Mouse (Mus musculus) lung, embryonic 15.5 days (tissue): Measurements from ENCODE around the gene Pbx2. TPM values are rescaled to one million over a fixed set of nuclear protein-coding genes. Genes with fewer than 3 reads are reported as not detected.
"Not testable (repeated sequence)": the region's sequence is repeated elsewhere in the genome, so short reads cannot be mapped to it uniquely, and the experiment has no call there.

Experiments
- ATAC-seq: fragments of 200-750 bp; cut with Nextera tagmentation; 2 replicates; pipeline ENCODE4 v1.8.0; 2017; ENCODE audit warnings: moderate number of reproducible peaks, borderline replicate concordance; ENCODE audit not compliant: low FRiP score, low TSS enrichment; ENCODE audit errors: extremely low read depth
- H3K27ac ChIP-seq: fragments of 300-500 bp; sonication (generic); 2 replicates; pipeline ENCODE4 v1.5.1; 2015; ENCODE audit warnings: moderate library complexity, mild to moderate bottlenecking, inconsistent platforms
- H3K27me3 ChIP-seq: fragments of 300-500 bp; sonication (generic); 2 replicates; pipeline ENCODE4 v1.6.1; 2015; ENCODE audit warnings: inconsistent platforms
- H3K36me3 ChIP-seq: fragments of 300-500 bp; sonication (generic); 2 replicates; pipeline ENCODE4 v1.6.1; 2015; ENCODE audit warnings: inconsistent platforms
- H3K4me1 ChIP-seq: fragments of 300-500 bp; sonication (generic); 2 replicates; pipeline ENCODE4 v1.6.1; 2015; ENCODE audit warnings: inconsistent platforms
- H3K4me2 ChIP-seq: fragments of 300-500 bp; sonication (generic); 2 replicates; pipeline ENCODE4 v1.6.1; 2015; ENCODE audit warnings: inconsistent platforms, mild to moderate bottlenecking, moderate library complexity
- H3K4me3 ChIP-seq: fragments of 300-500 bp; sonication (generic); 2 replicates; pipeline ENCODE4 v1.5.1; 2015; ENCODE audit warnings: mild to moderate bottlenecking, inconsistent platforms
- H3K9ac ChIP-seq: fragments of 300-500 bp; sonication (generic); 2 replicates; pipeline ENCODE4 v1.6.1; 2015; ENCODE audit warnings: inconsistent platforms
- H3K9me3 ChIP-seq: fragments of 300-500 bp; sonication (generic); 2 replicates; pipeline ENCODE4 v1.6.1; 2016; ENCODE audit warnings: inconsistent platforms
- WGBS: fragments of 180-500 bp; shearing (Covaris S2); methylation state at CpG from one replicate; pipeline ENCODE4 v1.1.7; 2015; 5-methylcytosine and 5-hydroxymethylcytosine counted together
- polyA plus RNA-seq: library from polyadenylated mRNA; unstranded; fragments of >200 nt; fragmentation: Nextera tagmentation; extraction: Ambion mirVana; gene quantifications from 2 replicates; pipeline ENCODE4 v1.2.1, GENCODE M21; 2015

The Pbx2 gene
- polyA plus RNA-seq = 8.8 and 9.8 TPM in 2 replicates

GRCm38 (mm10) chr17:34591029-34591993, at the start of gene Pbx2:
Pbx2 (plus strand) TSS chr17:34591266.
- peaks cover 74% of the 10 kb centered on the region for H3K4me1 ChIP-seq
- 0 out of 2 replicates have a peak, but pooled peaks have one; percentile 2 for ATAC-seq
- H3K27ac ChIP-seq = peak within 1 kb of the TSS; percentile 96
- peak within 1 kb of the TSS; percentile 87 for H3K4me3 ChIP-seq
- WGBS = 5% methylated on average over 21 of the region's 21 CpGs
- peak within 1 kb of the TSS; percentile 93 for H3K9ac ChIP-seq
- H3K9me3 ChIP-seq = no peaks in the 10 kb centered on the region
- H3K27me3 ChIP-seq = no peaks in the 10 kb centered on the region
- H3K36me3 ChIP-seq = peaks cover 21% of the 10 kb centered on the region
- peak within 1 kb of the TSS; percentile 96 for H3K4me2 ChIP-seq

DNA sequence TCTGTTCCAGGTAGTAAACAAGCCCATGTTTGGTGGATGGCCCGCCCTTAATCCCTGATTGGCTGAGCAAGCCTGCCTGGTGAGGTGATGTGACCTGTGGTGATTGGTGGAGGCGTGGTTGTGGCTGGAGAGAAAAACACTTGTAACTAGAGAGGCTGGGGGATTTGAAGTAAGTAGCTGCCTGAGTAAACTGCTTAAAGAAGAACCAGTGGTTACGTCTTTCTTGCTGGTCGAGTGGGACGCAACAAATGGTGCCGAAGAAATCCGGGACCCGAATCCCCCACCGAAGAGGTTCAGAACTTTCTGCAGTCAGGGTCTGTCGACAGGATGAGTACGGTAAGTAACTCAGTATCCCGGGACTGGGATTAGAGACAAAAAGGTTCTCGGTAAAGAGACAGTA, 47.5 kb upstream of the Pbx2 start:
- H3K4me2 ChIP-seq, H3K9me3 ChIP-seq, H3K4me3 ChIP-seq, H3K36me3 ChIP-seq, H3K4me1 ChIP-seq, H3K9ac ChIP-seq, H3K27me3 ChIP-seq, ATAC-seq, H3K27ac ChIP-seq: not testable (repeated sequence)
- 91% methylated on average over 13 of the region's 13 CpGs for whole genome bisulfite sequencing

DNA sequence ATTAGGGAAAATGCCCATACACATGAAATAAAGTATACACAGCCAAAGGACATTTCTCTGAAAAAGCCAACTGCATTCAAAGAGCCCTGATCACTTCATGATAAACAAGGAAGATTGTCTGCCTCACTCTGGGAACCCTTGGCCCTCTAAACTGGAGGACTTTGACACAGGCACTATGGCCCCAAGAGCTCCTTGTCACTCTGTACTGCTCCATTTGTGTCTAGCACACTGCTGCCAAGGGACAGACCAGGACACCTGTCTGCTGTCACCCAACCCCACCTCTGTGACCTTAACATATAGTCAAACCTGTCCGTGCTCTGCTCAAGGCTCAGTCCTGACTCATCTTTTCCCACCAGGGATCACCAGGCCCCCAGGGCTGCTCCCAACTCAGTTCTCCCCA, 44.3 kb upstream of the Pbx2 start:
- H3K4me3 ChIP-seq = no peak overlapping the region
- no peaks in the 10 kb centered on the region for H3K9me3 ChIP-seq
- no peaks in the 10 kb centered on the region for H3K36me3 ChIP-seq
- H3K27ac ChIP-seq = no peak overlapping the region
- H3K4me1 ChIP-seq = no peaks in the 10 kb centered on the region
- H3K27me3 ChIP-seq = no peaks in the 10 kb centered on the region
- no peak overlapping the region for H3K4me2 ChIP-seq
- 94% methylated on average over 1 of the region's 1 CpGs for WGBS
- no peak overlapping the region for H3K9ac ChIP-seq
- no peak for ATAC-seq

DNA sequence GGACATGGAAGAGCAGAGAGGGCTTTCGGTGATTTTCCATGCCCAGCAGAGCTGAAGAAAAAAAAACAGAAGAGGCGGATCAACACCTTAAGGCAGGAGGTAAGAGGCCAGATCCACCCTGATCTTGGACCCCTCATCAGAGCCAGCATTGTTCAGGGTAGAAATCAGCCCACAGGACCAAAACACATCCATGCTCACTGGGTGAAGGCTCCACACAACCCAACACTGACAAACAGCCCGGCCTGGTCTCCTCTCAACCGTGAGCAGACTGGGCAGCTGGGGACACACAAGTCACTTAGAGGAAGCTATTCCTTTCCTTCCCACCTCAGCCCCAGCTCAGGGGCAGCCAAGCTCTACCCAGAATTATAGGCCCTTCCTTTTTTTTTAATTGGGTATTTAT, 43.5 kb upstream of the Pbx2 start:
- Histone ChIP-seq H3K9ac (no peak overlapping the region), H3K36me3 (no peaks in the 10 kb centered on the region), H3K4me2 (no peak overlapping the region), H3K4me3 (no peak overlapping the region), H3K4me1 (no peaks in the 10 kb centered on the region), H3K27me3 (no peaks in the 10 kb centered on the region), H3K27ac (no peak overlapping the region), H3K9me3 (no peaks in the 10 kb centered on the region)
- no peak for ATAC-seq
- WGBS = 83% methylated on average over 4 of the region's 4 CpGs

DNA sequence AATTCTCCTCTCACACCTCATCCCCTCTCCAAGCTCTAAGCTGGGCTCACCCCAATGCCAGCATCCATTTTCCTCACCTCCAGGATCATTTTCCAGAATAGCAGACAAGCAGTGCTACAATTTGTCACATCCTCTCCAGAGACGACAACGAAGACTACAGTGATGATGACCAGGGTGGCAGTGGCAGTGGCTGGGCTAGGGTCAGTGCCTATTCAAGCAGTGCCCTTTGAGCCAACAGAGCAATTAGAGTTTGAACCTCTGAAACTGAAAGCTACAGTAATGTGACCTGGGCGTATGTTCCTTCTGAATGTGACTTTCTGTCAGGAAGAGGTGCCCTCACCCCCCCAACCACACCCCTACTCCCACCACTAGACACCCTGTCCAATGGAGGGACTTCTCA, 41.9 kb upstream of the Pbx2 start:
- no peaks in the 10 kb centered on the region for H3K27me3 ChIP-seq
- H3K36me3 ChIP-seq = no peaks in the 10 kb centered on the region
- H3K4me1 ChIP-seq = no peaks in the 10 kb centered on the region
- no peak for ATAC-seq
- H3K27ac ChIP-seq = no peak overlapping the region
- no peak overlapping the region for H3K4me3 ChIP-seq
- no peaks in the 10 kb centered on the region for H3K9me3 ChIP-seq
- H3K9ac ChIP-seq = no peak overlapping the region
- H3K4me2 ChIP-seq = no peak overlapping the region
- WGBS = 88% methylated on average over 3 of the region's 3 CpGs

DNA sequence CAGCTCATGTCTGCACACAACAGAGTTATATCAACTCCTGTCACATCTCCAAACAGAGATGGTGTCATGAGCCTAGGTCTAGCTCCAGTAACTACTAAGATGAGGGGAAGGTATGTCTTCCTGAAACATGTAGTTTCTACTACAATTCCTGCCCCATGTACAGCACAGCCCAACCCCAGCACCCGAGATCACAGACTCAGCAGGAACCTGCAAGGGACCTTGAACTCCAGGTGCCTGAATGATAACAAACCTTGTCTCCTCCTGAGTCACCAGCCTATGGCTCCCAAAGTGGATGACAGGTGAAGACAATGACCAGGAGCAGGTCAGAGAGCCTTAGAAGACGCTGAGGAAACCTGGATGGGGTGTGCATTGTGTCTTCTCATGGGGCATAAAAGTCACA, 41.2 kb upstream of the Pbx2 start:
- H3K4me3 ChIP-seq = no peak overlapping the region
- no peaks in the 10 kb centered on the region for H3K36me3 ChIP-seq
- H3K4me2 ChIP-seq = no peak overlapping the region
- no peaks in the 10 kb centered on the region for H3K27me3 ChIP-seq
- no peak for ATAC-seq
- no peaks in the 10 kb centered on the region for H3K4me1 ChIP-seq
- no peak overlapping the region for H3K9ac ChIP-seq
- H3K27ac ChIP-seq = no peak overlapping the region
- no peaks in the 10 kb centered on the region for H3K9me3 ChIP-seq
- 64% methylated on average over 2 of the region's 2 CpGs for WGBS

- ATAC-seq = no peak
- 13% methylated on average over 5 of the region's 5 CpGs for WGBS
- Histone ChIP-seq H3K4me2 (no peak overlapping the region), H3K4me3 (no peak overlapping the region), H3K4me1 (peaks cover 2% of the 10 kb centered on the region; the same call in 1 of the 2 replicates), H3K36me3 (no peaks in the 10 kb centered on the region), H3K27ac (no peak overlapping the region), H3K27me3 (no peaks in the 10 kb centered on the region), H3K9me3 (no peaks in the 10 kb centered on the region), H3K9ac (no peak overlapping the region)
These were observed 35.6 kb upstream of the Pbx2 start for GRCm38 (mm10) chr17:34555483-34555882.

GRCm38 (mm10) chr17:34556406-34556805, 34.7 kb upstream of the Pbx2 start:
- Histone ChIP-seq H3K27me3 (no peaks in the 10 kb centered on the region), H3K9ac (no peak overlapping the region), H3K4me2 (no peak overlapping the region), H3K9me3 (no peaks in the 10 kb centered on the region), H3K4me3 (no peak overlapping the region), H3K27ac (no peak overlapping the region), H3K4me1 (peaks cover 2% of the 10 kb centered on the region; the same call in 1 of the 2 replicates), H3K36me3 (no peaks in the 10 kb centered on the region)
- 79% methylated on average over 8 of the region's 8 CpGs for WGBS
- no peak for ATAC-seq

DNA sequence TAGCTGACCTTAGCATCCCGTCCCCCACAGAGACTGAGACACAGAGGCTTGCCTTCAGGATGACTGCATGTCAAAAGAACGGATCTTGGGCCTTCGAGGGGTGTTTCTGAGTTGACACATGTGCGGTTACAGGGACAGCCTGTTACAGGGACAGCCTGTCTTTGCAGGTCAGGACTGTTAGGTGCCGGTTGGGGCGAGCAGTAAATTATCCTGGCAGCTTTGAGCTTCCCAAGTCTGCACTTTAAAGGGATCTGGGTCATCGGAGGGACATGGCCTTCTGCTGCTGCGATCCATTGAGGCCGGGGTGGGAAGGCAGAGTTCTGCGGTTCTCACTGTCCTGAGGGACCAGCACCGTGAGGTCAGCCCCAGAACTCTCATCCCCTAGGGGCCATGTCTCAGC, 33.7 kb upstream of the Pbx2 start:
- Histone ChIP-seq H3K9me3 (no peaks in the 10 kb centered on the region), H3K9ac (no peak overlapping the region), H3K4me2 (no peak overlapping the region), H3K4me3 (no peak overlapping the region), H3K4me1 (peaks cover 2% of the 10 kb centered on the region; the same call in 1 of the 2 replicates), H3K36me3 (no peaks in the 10 kb centered on the region), H3K27me3 (no peaks in the 10 kb centered on the region), H3K27ac (no peak overlapping the region)
- ATAC-seq = no peak
- 67% methylated on average over 11 of the region's 11 CpGs for WGBS

DNA sequence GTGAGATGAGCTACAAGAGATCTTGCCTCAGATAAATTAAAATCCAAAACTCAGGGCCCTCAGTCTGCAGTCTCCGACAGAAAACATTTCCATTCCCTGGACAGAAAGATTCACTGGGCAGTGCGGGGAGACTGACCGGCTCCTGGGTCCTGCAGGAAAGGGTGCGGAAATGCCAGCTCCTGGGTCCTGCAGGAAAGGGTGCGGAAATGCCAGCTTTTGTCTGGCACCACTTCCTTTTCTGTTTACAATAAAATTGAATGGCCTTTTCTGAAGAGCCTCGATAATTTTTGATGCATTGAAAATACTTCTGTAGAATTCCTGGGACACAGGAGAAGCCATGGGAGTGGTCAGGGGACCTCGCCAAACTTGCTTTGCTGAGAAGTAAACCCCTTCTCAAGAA, 31.9 kb upstream of the Pbx2 start:
- WGBS = 63% methylated on average over 7 of the region's 7 CpGs
- H3K36me3 ChIP-seq = no peaks in the 10 kb centered on the region
- no peaks in the 10 kb centered on the region for H3K27me3 ChIP-seq
- no peaks in the 10 kb centered on the region for H3K9me3 ChIP-seq
- H3K4me1 ChIP-seq = peaks cover 5% of the 10 kb centered on the region
- no peak overlapping the region for H3K9ac ChIP-seq
- H3K4me3 ChIP-seq = no peak overlapping the region
- H3K27ac ChIP-seq = no peak overlapping the region
- ATAC-seq = no peak
- no peak overlapping the region for H3K4me2 ChIP-seq

GRCm38 (mm10) chr17:34559895-34560294, 31.2 kb upstream of the Pbx2 start:
- ATAC-seq = no peak
- H3K27ac ChIP-seq = no peak overlapping the region
- H3K27me3 ChIP-seq = no peaks in the 10 kb centered on the region
- H3K36me3 ChIP-seq = no peaks in the 10 kb centered on the region
- H3K9me3 ChIP-seq = no peaks in the 10 kb centered on the region
- WGBS = 20% methylated on average over 15 of the region's 15 CpGs
- H3K4me3 ChIP-seq = no peak overlapping the region
- no peak overlapping the region for H3K4me2 ChIP-seq
- peaks cover 13% of the 10 kb centered on the region for H3K4me1 ChIP-seq
- H3K9ac ChIP-seq = no peak overlapping the region

- Histone ChIP-seq H3K9ac (no peak overlapping the region), H3K36me3 (no peaks in the 10 kb centered on the region), H3K27ac (no peak overlapping the region), H3K4me3 (no peak overlapping the region), H3K27me3 (no peaks in the 10 kb centered on the region), H3K4me1 (peaks cover 16% of the 10 kb centered on the region), H3K4me2 (no peak overlapping the region; the same call in 1 of the 2 replicates), H3K9me3 (no peaks in the 10 kb centered on the region)
- WGBS = 86% methylated on average over 6 of the region's 6 CpGs
- ATAC-seq = no peak
These were observed 30.6 kb upstream of the Pbx2 start for GRCm38 (mm10) chr17:34560438-34560837.
